Mouse (Mus musculus) thymus, postnatal 25 days (tissue): ENCODE data around the gene Tnfaip3.
A peak's percentile ranks its signal among the peaks of the same experiment; 100 is the strongest.

Experiments
- DNase-seq: peaks from one replicate; pipeline ENCODE4 v3.0.0; 2022

The Tnfaip3 gene

DNA sequence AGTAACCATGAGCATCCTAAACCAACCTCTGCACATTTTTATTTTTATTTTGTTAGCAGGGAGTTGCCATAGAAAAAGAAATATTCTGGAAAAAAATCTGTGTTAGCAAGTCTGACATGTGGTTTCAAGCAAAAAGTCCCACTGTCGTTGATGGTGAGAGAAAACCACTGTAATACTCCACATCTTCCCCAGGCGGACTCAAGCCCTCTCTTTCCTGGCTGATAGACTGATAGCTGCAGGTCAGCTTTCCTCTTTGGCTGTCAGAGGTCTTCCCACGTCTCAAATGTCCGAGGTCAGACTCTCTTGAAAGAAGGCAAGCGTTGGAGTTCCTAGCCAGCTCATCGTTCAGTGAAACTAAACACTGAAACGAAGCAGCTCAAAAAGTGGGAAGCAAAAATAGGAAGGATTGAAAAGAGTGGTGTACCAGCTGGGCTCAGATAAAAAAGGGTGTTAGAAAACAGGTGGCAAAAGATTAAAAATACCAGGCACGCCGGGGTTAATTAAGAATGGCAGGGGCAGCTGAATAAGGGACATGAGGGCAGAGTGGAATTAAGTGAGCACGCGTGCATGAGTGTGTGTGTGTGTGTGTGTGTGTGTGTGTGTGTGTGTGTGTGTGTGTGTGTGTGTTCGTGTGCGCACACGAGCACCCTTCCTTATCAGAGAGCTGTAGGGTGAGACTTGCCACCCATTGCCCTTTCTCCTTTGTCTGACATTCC, 55.5 kb downstream of the Tnfaip3 start:
- no peak for DNase-seq

DNA sequence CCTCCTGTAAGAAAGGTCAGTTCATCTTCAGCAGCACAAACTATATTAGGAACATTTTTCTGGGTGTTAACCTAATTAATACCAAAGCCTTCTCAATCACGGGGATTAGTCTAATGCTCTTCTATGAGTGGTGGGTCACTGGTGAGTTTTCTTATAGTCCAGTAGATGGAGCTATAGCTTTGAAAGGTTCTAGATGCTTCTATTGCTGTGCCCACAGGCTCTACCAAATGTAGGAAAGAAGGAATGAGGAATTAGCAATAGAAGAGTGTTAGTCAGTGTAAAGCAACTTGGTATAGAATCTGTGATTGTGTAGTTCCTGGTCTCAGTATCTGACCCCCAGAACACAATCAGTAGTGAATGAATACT, 61.8 kb downstream of the Tnfaip3 start:
- DNase-seq, result no peak

DNA sequence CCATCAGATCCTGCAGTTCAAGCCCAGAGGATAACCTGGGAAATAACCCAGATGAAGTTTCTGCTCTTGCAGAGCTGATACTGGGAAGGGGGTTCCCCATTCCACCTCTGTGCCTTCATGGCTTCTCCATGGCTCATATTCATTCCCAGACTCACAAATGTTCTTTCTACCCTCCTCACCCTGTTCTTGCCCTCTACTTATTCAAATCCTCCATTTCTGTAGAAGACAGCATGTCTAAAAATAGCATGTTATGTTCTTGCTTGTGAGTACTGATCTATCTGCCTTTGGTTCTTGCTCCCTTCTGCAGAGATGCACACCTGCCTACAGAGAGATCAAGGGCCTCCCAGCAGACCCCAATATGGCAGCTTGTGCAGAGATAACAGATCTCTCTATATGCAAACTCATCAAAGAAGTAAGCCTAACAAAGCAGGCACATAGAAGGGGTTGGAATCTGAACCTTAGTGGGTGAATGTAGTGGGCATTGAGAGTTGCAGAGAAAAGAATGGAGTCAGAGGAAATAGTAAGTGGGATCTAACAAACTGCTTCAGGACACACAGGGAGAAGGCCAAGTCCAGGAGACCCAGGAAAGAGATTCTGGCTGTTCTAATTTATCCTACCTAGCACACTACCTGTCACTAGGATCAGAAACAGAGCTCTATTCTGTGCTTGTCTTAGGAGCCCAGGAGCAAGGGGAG, 62.3 kb downstream of the Tnfaip3 start:
- DNase-seq, result peak; percentile 67
